Mouse (Mus musculus): Measurements from ENCODE around the gene Zfp941.
"Not testable (repeated sequence)": the region's sequence is repeated elsewhere in the genome, so short reads cannot be mapped to it uniquely, and the experiment has no call there.

Gene Zfp941

GRCm38 (mm10) chr7:140765391-140765790, 56.6 kb downstream of the Zfp941 start:
- DNase-seq, result not testable (repeated sequence)

GRCm38 (mm10) chr7:140763447-140764020, 58.4 kb downstream of the Zfp941 start, which contains the start of gene Cyp2e1:
Gene Cyp2e1, plus strand, starts transcription at chr7:140763739.
- DNase-seq, result no peak

- DNase-seq, result no peak
These were observed 61.3 kb downstream of the Zfp941 start for GRCm38 (mm10) chr7:140760647-140761046.

Measured in cerebellum, adult 11 months (tissue).